Mouse (Mus musculus): ENCODE data around the gene Cog4.
"Not testable (repeated sequence)": the region's sequence is repeated elsewhere in the genome, so short reads cannot be mapped to it uniquely, and the experiment has no call there.

The Cog4 gene

GRCm38 (mm10) chr8:110831956-110832355 lies 14.4 kb upstream of the Cog4 start:
- no peak for DNase-seq (ENCODE audit: low spot score)

- DNase-seq (ENCODE audit: low spot score), result no peak
Observed at GRCm38 (mm10) chr8:110842012-110842574, 4.3 kb upstream of the Cog4 start.

GRCm38 (mm10) chr8:110843207-110843606 lies 3.2 kb upstream of the Cog4 start:
- no peak for DNase-seq (ENCODE audit: low spot score)

- DNase-seq (ENCODE audit: low spot score), result no peak
Observed at GRCm38 (mm10) chr8:110844941-110845340, 1.5 kb upstream of the Cog4 start.

- DNase-seq (ENCODE audit: low spot score), result no peak
Observed at GRCm38 (mm10) chr8:110845821-110846404, 487 bp upstream of the Cog4 start.

- no peak for DNase-seq (ENCODE audit: low spot score)
Observed at GRCm38 (mm10) chr8:110847171-110847549, 760 bp downstream of the Cog4 start.

GRCm38 (mm10) chr8:110847645-110848495 lies 1.5 kb downstream of the Cog4 start:
- DNase-seq (ENCODE audit: low spot score), result no peak

- no peak for DNase-seq (ENCODE audit: low spot score)
Observed at GRCm38 (mm10) chr8:110851186-110851585, 4.8 kb downstream of the Cog4 start.

- DNase-seq (ENCODE audit: low spot score), result not testable (repeated sequence)
Observed at GRCm38 (mm10) chr8:110856073-110856472, 9.7 kb downstream of the Cog4 start.

- no peak for DNase-seq (ENCODE audit: low spot score)
Observed at GRCm38 (mm10) chr8:110856760-110857461, 10.5 kb downstream of the Cog4 start.

- no peak for DNase-seq (ENCODE audit: low spot score)
Observed at GRCm38 (mm10) chr8:110859651-110860501, 13.5 kb downstream of the Cog4 start.

- DNase-seq (ENCODE audit: low spot score), result not testable (repeated sequence)
Observed at GRCm38 (mm10) chr8:110861347-110862025, 15.1 kb downstream of the Cog4 start.

GRCm38 (mm10) chr8:110870501-110870900 lies 24.1 kb downstream of the Cog4 start:
- no peak for DNase-seq (ENCODE audit: low spot score)

GRCm38 (mm10) chr8:110877862-110878261 lies 31.5 kb downstream of the Cog4 start:
- no peak for DNase-seq (ENCODE audit: low spot score)

GRCm38 (mm10) chr8:110881741-110882310 lies 35.4 kb downstream of the Cog4 start:
- DNase-seq (ENCODE audit: low spot score), result no peak

GRCm38 (mm10) chr8:110883824-110884223 lies 37.4 kb downstream of the Cog4 start:
- no peak for DNase-seq (ENCODE audit: low spot score)

GRCm38 (mm10) chr8:110886634-110887033 lies 40.2 kb downstream of the Cog4 start:
- no peak for DNase-seq (ENCODE audit: low spot score)

- DNase-seq (ENCODE audit: low spot score), result no peak
Observed at GRCm38 (mm10) chr8:110887551-110887950, 41.2 kb downstream of the Cog4 start.

- no peak for DNase-seq (ENCODE audit: low spot score)
Observed at GRCm38 (mm10) chr8:110888441-110888840, 42.0 kb downstream of the Cog4 start.

- no peak for DNase-seq (ENCODE audit: low spot score)
Observed at GRCm38 (mm10) chr8:110888860-110889259, 42.5 kb downstream of the Cog4 start.
